Mouse (Mus musculus): Measurements from ENCODE around the gene Prr5l.

Gene Prr5l

DNA sequence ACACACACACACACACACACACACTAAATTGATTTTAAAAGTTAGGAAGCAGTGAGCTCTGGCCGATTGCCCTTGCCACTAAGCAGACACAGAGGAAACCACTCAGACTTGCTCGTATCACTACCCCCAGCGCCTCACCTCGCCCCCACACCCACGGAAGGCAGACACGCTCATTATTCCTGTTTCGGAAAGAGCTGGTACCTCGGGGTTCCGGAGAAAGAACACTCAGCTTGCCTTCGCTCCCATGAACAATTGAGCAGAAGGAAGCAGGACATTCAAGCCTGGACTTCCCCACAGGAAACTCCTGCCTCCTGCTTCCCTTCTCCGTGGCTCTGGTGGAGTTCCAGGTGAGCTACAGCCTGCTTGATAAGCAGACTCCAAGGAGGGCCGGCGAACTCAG is 60.0 kb downstream of the Prr5l start:
- no peak for DNase-seq (ENCODE audit: low spot score in 2 of 2)

DNA sequence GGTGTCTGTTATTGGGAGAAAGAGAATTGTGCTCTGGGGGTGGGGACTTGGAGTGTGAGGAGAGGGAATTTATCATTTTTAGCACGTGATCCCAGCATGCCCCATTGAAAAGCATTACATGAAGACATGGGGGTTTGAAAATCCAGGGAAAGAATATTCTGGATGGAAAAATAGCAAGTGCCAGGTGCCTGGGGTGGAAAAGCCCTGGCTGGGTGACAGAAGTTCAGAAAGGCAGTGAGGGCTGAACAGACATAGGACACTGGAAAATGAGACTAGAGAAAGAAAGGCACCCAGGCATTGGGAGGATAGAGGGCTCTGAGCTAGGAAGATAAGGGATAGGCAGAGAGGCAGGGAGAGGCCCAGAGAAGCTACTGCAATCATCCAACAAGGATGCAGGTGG is 62.0 kb downstream of the Prr5l start:
- no peak for DNase-seq (ENCODE audit: low spot score in 2 of 2)

GRCm38 (mm10) chr2:101818986-101819764 is 63.7 kb downstream of the Prr5l start:
- DNase-seq (ENCODE audit: low spot score in 2 of 2), result no peak

DNA sequence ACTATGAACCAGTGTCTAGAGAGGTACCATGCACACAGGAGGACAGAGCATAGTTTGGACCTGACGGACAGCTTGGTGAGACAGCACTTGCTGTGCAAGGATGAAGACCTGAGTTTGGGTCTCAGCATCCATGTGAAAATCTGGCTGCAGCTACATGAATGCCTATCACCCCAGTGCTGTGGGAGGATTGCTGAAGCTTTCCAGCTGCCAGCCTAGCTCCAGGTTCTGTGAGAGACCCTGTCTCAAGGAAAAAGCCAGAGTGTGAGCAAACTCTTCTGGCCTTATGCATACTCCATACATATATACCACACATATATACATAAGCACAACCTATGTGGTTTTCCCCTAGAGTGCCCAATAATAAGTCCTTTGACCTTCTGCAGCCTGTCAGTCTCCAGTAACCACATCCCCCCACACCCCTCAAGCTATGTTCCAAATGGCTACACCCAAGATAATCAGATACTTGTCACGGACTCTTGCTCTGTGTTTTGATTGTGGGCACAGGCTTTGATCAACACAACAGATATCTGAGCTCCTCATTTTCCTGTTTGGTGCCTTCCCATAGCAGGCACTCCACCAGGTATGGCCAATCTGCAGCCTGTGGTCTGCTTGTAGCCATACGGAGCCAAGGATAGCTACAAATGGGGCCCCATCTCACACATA is 66.0 kb downstream of the Prr5l start:
- no peak for DNase-seq (ENCODE audit: low spot score in 2 of 2)

GRCm38 (mm10) chr2:101815250-101815934 is 67.4 kb downstream of the Prr5l start:
- DNase-seq (ENCODE audit: low spot score in 2 of 2), result peak; percentile 13 to 31

GRCm38 (mm10) chr2:101814272-101814625 is 68.6 kb downstream of the Prr5l start:
- no peak for DNase-seq (ENCODE audit: low spot score in 2 of 2)

DNA sequence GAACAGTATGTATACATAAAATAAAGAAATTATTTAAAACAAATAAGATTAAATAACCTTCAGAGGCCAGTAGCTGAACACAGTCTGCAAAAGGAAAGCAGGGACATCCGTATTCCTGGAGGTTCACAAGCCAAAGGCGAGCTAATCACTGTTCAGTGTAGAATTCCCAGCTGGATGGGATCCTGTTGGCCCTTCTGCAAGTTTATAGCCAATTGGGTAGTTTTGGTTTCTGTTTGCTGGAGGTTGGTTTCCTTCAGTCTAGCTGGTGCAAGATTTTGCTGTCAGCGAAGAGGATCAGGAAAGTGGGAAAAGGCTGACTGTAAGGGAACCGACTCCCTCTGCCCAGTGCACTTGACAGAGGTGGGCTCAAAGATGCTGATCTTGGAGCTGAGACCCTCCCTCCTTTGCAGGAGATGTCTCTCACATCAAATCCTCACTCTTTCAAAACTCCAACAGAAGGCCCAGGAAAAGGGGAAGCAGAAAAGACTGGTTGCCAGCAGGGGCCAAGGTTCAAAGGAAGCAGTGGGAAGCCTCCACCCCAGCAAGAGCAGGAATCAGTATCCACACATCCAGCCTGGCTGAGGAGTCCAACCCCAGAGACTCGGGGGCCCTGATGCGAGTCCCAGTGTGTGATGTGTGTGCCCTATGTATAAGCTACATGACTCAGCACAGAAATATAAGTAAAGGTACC is 69.1 kb downstream of the Prr5l start:
- no peak for DNase-seq (ENCODE audit: low spot score in 2 of 2)

- DNase-seq (ENCODE audit: low spot score in 2 of 2), result no peak
Measured at GRCm38 (mm10) chr2:101811925-101812324, 70.9 kb downstream of the Prr5l start.

- DNase-seq (ENCODE audit: low spot score in 2 of 2), result no peak
Measured at GRCm38 (mm10) chr2:101810774-101811173, 72.1 kb downstream of the Prr5l start.

DNA sequence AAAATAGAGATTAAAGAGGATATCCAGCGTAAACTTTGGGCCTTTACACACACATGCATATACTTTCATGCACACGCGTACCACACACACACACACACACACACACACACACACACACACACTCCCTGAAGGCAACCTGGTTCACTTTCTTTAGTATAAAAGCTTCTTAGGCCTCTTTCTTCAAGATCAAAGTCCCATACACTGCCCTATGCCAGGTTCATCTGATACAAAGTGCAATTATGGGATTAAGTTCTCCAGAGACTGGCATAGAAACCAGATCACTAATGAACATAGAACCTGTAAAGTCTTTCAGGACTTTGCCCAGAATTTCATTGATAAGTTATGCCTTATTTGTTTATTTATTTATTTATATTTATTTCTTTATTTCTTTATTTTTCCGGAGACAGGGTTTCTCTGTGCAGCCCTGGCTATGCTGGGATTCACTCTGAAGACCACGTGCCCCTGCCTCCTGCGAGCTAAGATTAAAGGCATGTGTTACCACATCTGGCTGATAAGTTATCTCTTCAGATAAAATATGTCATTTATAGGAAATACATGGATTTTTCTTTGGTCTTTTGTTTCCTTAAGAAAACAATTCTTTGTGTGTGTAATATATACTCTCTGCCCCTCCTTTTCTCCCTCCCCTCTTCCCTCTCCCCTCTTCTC is 73.1 kb downstream of the Prr5l start:
- DNase-seq (ENCODE audit: low spot score in 2 of 2), result no peak

DNA sequence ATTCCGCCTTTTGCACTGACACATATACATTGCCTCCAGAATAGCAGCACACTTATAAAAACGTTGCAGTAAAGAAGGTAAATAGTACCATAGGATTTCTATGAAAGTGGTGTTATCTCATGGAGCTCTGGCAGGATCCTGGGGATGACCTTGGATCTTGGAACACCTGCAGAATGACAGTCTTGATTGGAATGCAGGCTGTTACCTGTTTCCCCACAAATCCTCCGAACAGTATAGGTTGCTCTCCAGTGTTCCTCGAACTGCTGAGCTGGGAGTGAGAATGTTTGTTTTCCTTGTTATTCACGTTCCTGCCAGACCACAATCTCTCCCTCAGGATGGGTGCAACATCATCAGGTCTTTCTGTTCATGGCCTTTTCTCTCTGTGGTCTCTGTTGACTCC is 75.1 kb downstream of the Prr5l start:
- DNase-seq (ENCODE audit: low spot score in 2 of 2), result no peak

DNA sequence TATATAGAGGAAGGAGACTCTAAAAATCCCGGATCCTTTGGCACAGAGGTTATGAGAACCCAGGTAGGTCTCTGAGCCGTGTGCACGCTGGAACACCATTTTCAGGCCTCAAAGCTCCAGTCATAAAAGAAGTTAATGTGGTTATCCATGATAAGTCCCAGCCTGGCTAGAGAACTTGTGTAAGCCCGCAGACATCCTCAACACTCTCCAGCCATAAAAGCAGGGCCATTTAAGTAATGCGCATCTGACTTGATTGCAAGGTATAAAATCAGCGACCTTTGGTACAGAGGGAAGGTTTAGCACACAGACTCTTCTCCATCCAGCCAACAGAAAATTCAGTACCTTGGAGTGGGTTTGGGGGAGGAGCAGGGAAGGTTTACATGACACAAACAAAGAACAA is 80.6 kb downstream of the Prr5l start:
- DNase-seq (ENCODE audit: low spot score in 2 of 2), result no peak

GRCm38 (mm10) chr2:101797901-101798250 is 85.0 kb downstream of the Prr5l start:
- no peak for DNase-seq (ENCODE audit: low spot score in 2 of 2)

GRCm38 (mm10) chr2:101797166-101797900 is 85.5 kb downstream of the Prr5l start:
- peak; percentile 7 to 11 for DNase-seq (ENCODE audit: low spot score in 2 of 2)

DNA sequence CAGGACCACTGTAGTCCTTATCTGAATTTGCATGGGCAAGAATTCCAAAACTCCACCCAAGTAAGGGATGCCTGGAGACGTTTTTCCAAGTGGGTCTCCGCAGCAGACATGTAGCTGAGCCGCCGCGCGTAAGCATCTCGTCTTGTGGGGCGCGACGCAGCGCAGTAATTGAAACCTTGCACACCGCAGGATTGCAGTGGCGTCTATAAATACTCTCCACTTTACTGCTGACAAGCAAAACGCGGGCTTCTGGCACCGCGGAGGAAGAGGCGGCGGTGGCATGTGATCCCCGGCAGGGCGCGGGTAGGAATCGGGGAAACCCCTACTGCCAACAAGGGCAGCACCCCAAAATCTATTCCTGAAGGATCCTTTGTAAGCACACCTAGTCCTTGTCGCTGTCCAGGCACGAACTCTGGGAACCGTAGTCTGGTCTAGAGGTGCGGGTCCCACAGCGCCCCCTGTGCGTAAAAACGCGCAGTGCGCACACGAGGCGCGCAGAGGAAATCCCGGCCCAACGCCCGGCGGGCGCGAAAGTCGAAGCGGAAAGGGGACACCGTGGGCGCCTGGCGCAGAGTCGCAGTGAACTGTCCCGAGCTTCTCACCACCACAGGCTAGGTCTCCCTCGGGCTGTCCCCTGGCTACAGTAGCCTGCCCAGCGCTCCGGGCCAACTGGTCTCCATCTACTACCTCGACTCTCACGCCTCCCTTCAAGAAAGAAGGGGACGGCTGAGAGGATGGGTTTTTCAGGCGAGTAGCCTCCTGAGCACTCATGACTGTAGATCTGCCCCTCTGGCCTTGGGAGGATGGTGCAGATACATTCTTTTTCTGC is 86.3 kb downstream of the Prr5l start:
- DNase-seq (ENCODE audit: low spot score in 2 of 2), result peak; percentile 49 to 51

DNA sequence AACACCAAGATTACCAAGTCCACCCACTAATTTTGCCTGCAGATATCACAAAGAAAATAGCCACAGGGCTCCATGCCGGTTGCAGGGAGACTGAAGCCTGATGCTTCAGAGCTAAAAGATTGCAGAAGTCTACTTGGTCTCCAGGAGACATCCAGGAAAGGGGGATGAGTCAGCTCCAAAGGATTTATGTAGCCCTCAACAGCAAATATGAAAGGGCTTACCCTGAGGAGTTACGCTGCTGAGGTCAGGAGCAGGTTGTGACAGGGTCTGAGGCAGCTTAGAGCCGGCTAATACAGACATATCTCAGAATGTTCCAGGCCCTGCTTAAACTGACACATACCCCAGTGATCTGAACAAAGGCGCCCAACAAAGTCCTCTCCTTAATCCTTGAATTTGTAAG is 90.7 kb downstream of the Prr5l start:
- no peak for DNase-seq (ENCODE audit: low spot score in 2 of 2)

GRCm38 (mm10) chr2:101783255-101783654 is 99.6 kb downstream of the Prr5l start:
- DNase-seq (ENCODE audit: low spot score in 2 of 2), result no peak

- DNase-seq (ENCODE audit: low spot score in 2 of 2), result peak in 1 of 2 experiments; percentile 13
Measured at GRCm38 (mm10) chr2:101781357-101781777, 101.5 kb downstream of the Prr5l start.

GRCm38 (mm10) chr2:101778080-101778479 is 104.7 kb downstream of the Prr5l start:
- DNase-seq (ENCODE audit: low spot score in 2 of 2), result no peak

- DNase-seq (ENCODE audit: low spot score in 2 of 2), result no peak
Measured at GRCm38 (mm10) chr2:101763503-101763902, 119.3 kb downstream of the Prr5l start.

All from spleen, postnatal 36 days (tissue).